Mouse (Mus musculus) cerebellum, adult 2 months (tissue): ENCODE data around the gene Gfpt2. TPM values are rescaled to one million over a fixed set of nuclear protein-coding genes. Genes with fewer than 3 reads are reported as not detected.
"Not testable (repeated sequence)": the region's sequence is repeated elsewhere in the genome, so short reads cannot be mapped to it uniquely, and the experiment has no call there.

Source experiments
- DNase-seq, 2 experiments: peaks; one replicate each; pipeline ENCODE4 v3.0.0; 2021
- H3K27ac ChIP-seq: fragments of 200-500 bp; 2 replicates; pipeline ENCODE4 v1.5.1; 2012; ENCODE audit warnings: low read length, control low read depth, inconsistent platforms; ENCODE audit not compliant: insufficient read depth
- H3K27me3 ChIP-seq: fragments of 200-500 bp; 2 replicates; pipeline ENCODE4 v1.6.1; 2012; ENCODE audit warnings: inconsistent platforms, mild to moderate bottlenecking, low read length, moderate library complexity; ENCODE audit not compliant: control insufficient read depth, insufficient read depth
- H3K4me1 ChIP-seq: fragments of 200-500 bp; 2 replicates; pipeline ENCODE4 v1.6.1; 2011; ENCODE audit warnings: low read length; ENCODE audit not compliant: control insufficient read depth, insufficient read depth
- H3K4me3 ChIP-seq: fragments of 200-500 bp; replicated peaks from 2 replicates; pipeline ENCODE3; 2011; ENCODE audit warnings: mild to moderate bottlenecking, low read depth, low read length, control low read depth; ENCODE audit not compliant: insufficient read depth
- CTCF ChIP-seq: fragments of 200-500 bp; IDR thresholded peaks from 2 replicates; pipeline ENCODE4 v1.5.1; 2011; ENCODE audit warnings: low read depth, mild to moderate bottlenecking, control low read depth, low read length, moderate library complexity, borderline replicate concordance; ENCODE audit not compliant: insufficient read depth
- POLR2A ChIP-seq: fragments of 200-500 bp; IDR thresholded peaks from 2 replicates; pipeline ENCODE4 v1.6.1; 2011; ENCODE audit warnings: low read length, control low read depth, borderline replicate concordance; ENCODE audit not compliant: insufficient read depth
- WGBS: fragments of 180-500 bp; shearing (Covaris S2); methylation state at CpG from one replicate; pipeline ENCODE4 v1.1.7; 2018; 5-methylcytosine and 5-hydroxymethylcytosine counted together
- polyA plus RNA-seq: library from polyadenylated mRNA; depleted of rRNA; stranded (reverse); fragments of >200 nt; gene quantifications from 2 replicates; pipeline ENCODE4 v1.2.3, GENCODE M21; 2012

The Gfpt2 gene
- polyA plus RNA-seq, 1 experiment = 2.8 TPM

DNA sequence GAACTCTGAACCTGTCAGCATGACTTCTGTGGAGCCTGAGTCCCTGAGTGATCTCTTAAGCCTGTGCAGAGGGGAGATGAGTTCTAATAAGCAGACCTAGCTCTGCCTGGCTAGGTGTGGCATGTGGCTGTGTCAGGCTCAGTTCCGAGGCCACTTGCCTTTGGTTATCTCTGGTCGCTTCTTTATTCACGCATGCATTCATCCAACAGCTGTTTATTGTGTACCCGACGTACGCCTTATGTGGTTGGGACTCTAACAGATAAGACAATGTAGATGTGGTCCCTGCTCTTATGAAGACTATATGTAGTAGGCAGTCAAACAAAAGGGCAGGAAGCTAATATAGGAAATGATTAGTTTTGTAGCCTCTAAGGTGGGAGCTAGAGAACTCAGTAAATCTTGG lies 5.0 kb downstream of the Gfpt2 start:
- 87% methylated on average over 6 of the region's 6 CpGs for WGBS
- H3K4me1 ChIP-seq = no peaks in the 10 kb centered on the region; the same call in none of the 2 replicates
- TF ChIP-seq CTCF = no peak
- TF ChIP-seq POLR2A = no peak
- H3K27ac ChIP-seq = no peak overlapping the region
- no peak for DNase-seq
- no peaks in the 10 kb centered on the region; the same call in 1 of the 2 replicates for H3K27me3 ChIP-seq
- H3K4me3 ChIP-seq = no peak overlapping the region

DNA sequence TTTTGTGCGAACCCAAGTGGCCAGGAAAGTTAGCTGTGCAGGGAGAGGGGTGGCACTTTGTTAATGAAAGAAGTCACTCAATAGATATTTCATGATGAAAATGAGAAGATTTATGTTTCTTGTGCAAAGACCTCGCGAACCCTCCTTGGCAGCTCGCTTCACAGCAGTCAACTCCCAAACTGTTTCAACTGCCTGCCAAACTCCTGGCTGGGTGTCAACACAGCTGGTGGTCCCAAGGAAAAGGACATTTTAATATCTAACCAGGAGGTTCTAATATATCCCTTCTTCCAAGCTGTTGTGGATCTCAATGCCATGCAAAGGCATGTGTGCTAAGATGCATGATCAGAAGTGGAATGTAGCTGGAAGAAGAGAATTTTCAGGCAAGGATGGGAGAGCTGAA lies 7.5 kb downstream of the Gfpt2 start:
- peak in 1 of 2 experiments; percentile 20 for DNase-seq
- WGBS = 16% methylated on average over 4 of the region's 4 CpGs
- no peak overlapping the region for H3K27ac ChIP-seq
- no peak overlapping the region for H3K4me3 ChIP-seq
- H3K4me1 ChIP-seq = no peaks in the 10 kb centered on the region; the same call in none of the 2 replicates
- TF ChIP-seq POLR2A = no peak
- TF ChIP-seq CTCF = no peak
- no peaks in the 10 kb centered on the region; the same call in 1 of the 2 replicates for H3K27me3 ChIP-seq

DNA sequence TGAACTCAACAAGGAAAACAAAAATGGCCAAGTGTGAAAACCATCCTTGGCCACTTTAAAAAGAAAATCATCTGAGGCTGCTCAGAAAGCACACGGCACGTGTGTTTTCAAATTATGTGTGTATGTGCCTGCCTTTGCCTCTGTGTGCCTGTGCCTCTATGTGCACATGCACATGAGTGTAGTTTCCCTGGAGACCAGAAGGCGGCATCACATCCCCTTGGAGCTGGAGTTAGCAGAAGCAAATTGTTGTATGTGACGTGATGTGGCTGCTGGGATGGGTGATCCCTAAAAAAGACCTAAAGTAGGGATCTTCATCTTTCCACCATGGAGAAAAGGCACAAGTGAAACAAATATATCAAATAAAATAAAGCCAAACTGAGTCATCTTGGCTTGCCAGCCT lies 9.8 kb downstream of the Gfpt2 start:
- Histone ChIP-seq H3K27me3 (no peaks in the 10 kb centered on the region; the same call in 1 of the 2 replicates), H3K4me1 (no peaks in the 10 kb centered on the region; the same call in none of the 2 replicates), H3K27ac (no peak overlapping the region), H3K4me3 (no peak overlapping the region)
- TF ChIP-seq POLR2A (no peak), CTCF (no peak)
- WGBS = 98% methylated on average over 4 of the region's 4 CpGs
- DNase-seq = no peak

DNA sequence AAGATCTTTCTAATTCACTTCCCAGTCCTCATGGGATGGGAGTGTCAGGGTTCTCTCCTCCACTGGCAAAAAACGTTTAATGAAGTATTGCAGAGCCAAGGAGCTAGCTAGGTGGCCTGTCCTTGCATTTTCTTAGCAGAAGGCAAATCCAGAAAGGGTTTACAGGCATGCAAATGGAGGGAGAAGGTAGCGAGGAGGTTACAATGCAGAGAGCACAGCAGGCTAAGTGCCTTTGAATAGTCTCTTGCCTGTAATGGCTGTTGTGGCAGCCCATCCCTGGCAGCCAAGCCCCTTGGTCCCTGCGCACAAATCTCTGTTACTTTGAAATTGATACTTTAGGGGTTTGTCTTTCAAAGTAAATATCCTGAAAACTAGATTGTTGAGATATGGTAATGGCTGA lies 12.2 kb downstream of the Gfpt2 start:
- H3K27me3 ChIP-seq = no peaks in the 10 kb centered on the region; the same call in 1 of the 2 replicates
- H3K4me1 ChIP-seq = no peaks in the 10 kb centered on the region; the same call in 1 of the 2 replicates
- no peak for TF ChIP-seq CTCF
- no peak for TF ChIP-seq POLR2A
- 54% methylated on average over 3 of the region's 3 CpGs for WGBS
- H3K27ac ChIP-seq = no peak overlapping the region
- no peak for DNase-seq
- no peak overlapping the region for H3K4me3 ChIP-seq

DNA sequence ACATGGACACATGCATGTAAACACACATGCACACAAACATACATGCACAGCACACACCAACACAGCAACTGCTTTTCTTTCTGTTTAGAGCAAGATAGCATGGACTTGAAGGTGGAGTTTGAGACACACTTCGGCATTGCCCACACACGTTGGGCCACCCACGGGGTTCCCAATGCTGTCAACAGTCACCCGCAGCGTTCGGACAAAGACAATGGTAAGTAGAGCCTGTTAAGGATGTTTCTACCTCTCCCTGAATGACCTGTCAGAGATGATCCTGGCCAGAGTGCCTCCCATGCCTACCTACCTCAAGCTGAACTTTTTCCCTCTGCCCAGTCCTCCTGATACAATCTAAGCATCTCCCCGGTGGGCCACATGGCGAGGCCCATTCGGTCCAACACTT lies 15.0 kb downstream of the Gfpt2 start:
- DNase-seq = no peak
- no peak overlapping the region for H3K4me3 ChIP-seq
- no peaks in the 10 kb centered on the region for H3K27me3 ChIP-seq
- no peak overlapping the region for H3K27ac ChIP-seq
- no peak for TF ChIP-seq POLR2A
- TF ChIP-seq CTCF = no peak
- WGBS = 89% methylated on average over 9 of the region's 9 CpGs
- no peaks in the 10 kb centered on the region for H3K4me1 ChIP-seq

DNA sequence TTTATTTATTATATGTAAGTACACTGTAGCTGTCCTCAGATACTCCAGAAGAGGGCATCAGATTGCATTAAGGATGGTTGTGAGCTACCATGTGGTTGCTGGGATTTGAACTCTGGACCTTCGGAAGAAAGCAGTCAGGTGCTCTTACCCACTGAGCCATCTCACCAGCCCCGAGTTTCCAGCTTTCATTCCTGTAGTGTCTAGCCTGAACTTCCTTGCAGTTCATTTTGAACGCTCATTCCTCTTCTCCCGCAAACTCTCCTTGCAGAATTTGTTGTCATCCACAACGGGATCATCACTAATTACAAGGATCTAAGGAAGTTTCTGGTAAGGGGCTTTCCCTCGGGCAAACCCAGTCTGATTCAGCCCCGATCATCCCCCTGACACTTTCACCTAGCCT lies 16.7 kb downstream of the Gfpt2 start:
- H3K4me3 ChIP-seq, H3K27ac ChIP-seq, DNase-seq, H3K4me1 ChIP-seq, H3K27me3 ChIP-seq: not testable (repeated sequence)
- 84% methylated on average over 7 of the region's 7 CpGs for WGBS

DNA sequence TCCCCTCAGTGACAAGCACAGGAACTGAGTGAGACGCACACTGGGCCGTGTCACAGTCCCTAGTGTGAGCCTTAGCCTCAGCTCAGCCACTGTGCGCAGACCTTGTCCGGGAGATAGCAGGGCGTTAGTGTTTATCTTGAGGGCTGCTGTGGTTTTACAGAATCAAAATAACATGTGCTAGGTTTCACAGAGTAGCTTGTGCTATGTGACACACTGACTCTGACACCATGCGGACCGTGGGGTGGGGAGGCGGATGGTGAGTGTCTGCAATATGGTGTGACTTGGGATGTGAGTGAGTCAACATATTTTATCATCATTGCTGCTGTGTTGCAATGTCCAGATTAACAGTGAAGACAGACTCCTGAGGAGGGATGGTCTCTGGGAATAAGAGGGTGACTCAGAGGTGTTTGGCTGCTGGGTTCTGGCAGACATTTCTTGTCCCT lies 17.1 kb downstream of the Gfpt2 start:
- 94% methylated on average over 8 of the region's 8 CpGs for WGBS
- H3K27me3 ChIP-seq = no peaks in the 10 kb centered on the region

DNA sequence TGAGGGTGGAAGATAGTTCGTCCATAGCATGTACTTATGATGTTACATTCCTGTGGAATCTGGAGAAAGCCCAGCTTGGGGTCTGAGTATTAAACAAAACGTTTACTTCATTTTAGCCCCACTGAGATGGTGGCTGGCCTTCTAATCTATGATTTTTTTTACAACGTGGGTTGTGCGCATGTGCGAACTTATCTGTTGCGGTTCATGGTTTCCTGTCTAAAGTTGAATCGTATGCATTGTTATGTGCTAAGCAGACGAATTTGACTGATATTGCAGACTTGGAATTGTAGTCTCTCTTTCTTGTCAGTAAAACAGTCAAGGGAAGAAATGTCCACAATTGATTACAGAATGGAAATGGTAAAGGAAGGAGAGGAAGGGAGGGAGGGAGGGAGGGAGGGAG lies 17.9 kb downstream of the Gfpt2 start:
- no peak overlapping the region for H3K4me3 ChIP-seq
- no peak for TF ChIP-seq CTCF
- no peak for TF ChIP-seq POLR2A
- no peak for DNase-seq
- no peaks in the 10 kb centered on the region for H3K4me1 ChIP-seq
- H3K27ac ChIP-seq = no peak overlapping the region
- H3K27me3 ChIP-seq = no peaks in the 10 kb centered on the region
- 89% methylated on average over 8 of the region's 8 CpGs for WGBS

More for the DNA sequence above, 17.1 kb downstream of the Gfpt2 start:
- TF ChIP-seq CTCF (no peak), POLR2A (no peak)
- DNase-seq = no peak
- Histone ChIP-seq H3K27ac (no peak overlapping the region), H3K4me3 (no peak overlapping the region), H3K4me1 (no peaks in the 10 kb centered on the region)
